Mouse (Mus musculus) lung, embryonic 14.5 days (tissue): ENCODE measurements around the gene Shisa7. TPM values are rescaled to one million over a fixed set of nuclear protein-coding genes. Genes with fewer than 3 reads are reported as not detected.
"Not testable (repeated sequence)": the region's sequence is repeated elsewhere in the genome, so short reads cannot be mapped to it uniquely, and the experiment has no call there.

ENCODE experiments used
- ATAC-seq: fragments of 200-750 bp; cut with Nextera tagmentation; 2 replicates; pipeline ENCODE4 v1.8.0; 2017; ENCODE audit warnings: mild to moderate bottlenecking, moderate TSS enrichment, moderate library complexity; ENCODE audit not compliant: insufficient read depth
- DNase-seq: peaks from one replicate; pipeline ENCODE4 v3.0.0-alpha.2; 2015
- H3K27ac ChIP-seq: fragments of 300-500 bp; sonication (generic); 2 replicates; pipeline ENCODE4 v1.5.1; 2014; ENCODE audit warnings: low read depth, mild to moderate bottlenecking, moderate library complexity
- H3K27me3 ChIP-seq: fragments of 300-500 bp; sonication (generic); 2 replicates; pipeline ENCODE4 v1.6.1; 2014; ENCODE audit warnings: low read length, control low read depth; ENCODE audit not compliant: insufficient read depth
- H3K36me3 ChIP-seq: fragments of 300-500 bp; sonication (generic); 2 replicates; pipeline ENCODE4 v1.6.1; 2014; ENCODE audit warnings: control low read depth; ENCODE audit not compliant: insufficient read depth
- H3K4me1 ChIP-seq: fragments of 300-500 bp; sonication (generic); 2 replicates; pipeline ENCODE4 v1.6.1; 2014; ENCODE audit warnings: antibody characterized with exemption, control low read depth; ENCODE audit not compliant: insufficient read depth
- H3K4me2 ChIP-seq: fragments of 300-500 bp; sonication (generic); 2 replicates; pipeline ENCODE4 v1.6.1; 2014; ENCODE audit warnings: mild to moderate bottlenecking
- H3K4me3 ChIP-seq: fragments of 300-500 bp; sonication (generic); 2 replicates; pipeline ENCODE4 v1.5.1; 2014; ENCODE audit warnings: low read depth, low read length
- H3K9ac ChIP-seq: fragments of 300-500 bp; sonication (generic); 2 replicates; pipeline ENCODE4 v1.6.1; 2014
- H3K9me3 ChIP-seq: fragments of 300-500 bp; sonication (generic); 2 replicates; pipeline ENCODE4 v1.6.1; 2016; ENCODE audit warnings: low read depth, low read length, control low read depth
- CTCF ChIP-seq: IDR thresholded peaks from 2 replicates; pipeline ENCODE4 v1.5.1; 2016; ENCODE audit warnings: antibody characterized with exemption, low read depth
- WGBS: fragments of 180-500 bp; shearing (Covaris S2); extraction: QIAGEN DNeasy Blood & Tissue Kit; methylation state at CpG from one replicate; pipeline ENCODE4 v1.1.7; 2014; 5-methylcytosine and 5-hydroxymethylcytosine counted together
- polyA plus RNA-seq: library from polyadenylated mRNA; unstranded; fragments of >200 nt; fragmentation: Nextera tagmentation; extraction: Ambion mirVana; gene quantifications from 2 replicates; pipeline ENCODE4 v1.2.1, GENCODE M21; 2014

Gene Shisa7
- polyA plus RNA-seq, 1 experiment from 2014 or later, result 1.1 TPM

DNA sequence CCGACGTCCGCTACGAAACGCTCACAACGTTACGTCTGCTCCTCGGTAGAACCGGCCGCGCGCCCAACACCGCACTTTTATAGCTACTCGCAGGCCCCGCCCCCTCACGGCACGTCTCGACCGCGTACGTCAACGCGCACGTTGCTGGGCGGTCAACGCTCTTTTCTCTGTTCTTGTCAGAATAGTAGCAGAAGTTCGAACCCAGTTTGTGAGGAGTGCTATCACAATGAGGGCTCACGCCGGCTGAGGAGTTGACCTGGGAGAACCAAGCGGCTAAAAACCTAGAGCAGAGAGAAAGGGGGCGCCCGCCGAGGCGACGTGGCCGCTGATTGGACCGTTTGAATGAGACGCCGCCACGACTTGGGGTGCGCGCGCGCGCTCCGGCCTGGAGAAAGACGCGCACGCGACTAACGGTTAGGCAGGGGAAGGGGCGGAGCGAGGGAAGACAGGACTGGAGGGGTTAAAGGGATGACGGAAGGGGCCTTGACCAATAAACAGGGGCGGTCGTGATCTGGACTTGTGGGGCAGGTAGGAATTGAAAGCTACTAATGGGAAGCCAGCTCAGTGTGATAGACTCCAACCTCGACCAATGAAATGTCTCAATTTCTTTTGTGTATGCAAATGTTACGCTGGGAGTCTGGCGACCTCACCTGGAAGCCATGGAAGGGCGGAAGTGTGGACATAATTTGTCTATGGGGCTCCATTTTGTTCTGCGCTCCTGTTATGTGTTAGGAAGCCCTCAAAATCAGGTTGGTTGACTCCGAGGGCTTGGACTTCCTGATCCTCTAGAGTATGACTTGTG is 32.0 kb downstream of the Shisa7 start, which contains the start of gene Ube2s:
Gene Ube2s (minus strand): TSS at position 288 of the 802 bp plus-strand sequence.
- ATAC-seq, result peak; percentile 99
- peak; percentile 36 for TF ChIP-seq CTCF
- WGBS, result under 1% methylated on average over 62 of the region's 62 CpGs
- Histone ChIP-seq H3K9me3 (no peaks in the 10 kb centered on the region), H3K36me3 (peaks cover 34% of the 10 kb centered on the region), H3K27ac (peak within 1 kb of the TSS; percentile 97), H3K9ac (peak within 1 kb of the TSS; percentile 98), H3K4me3 (peak within 1 kb of the TSS; percentile 85), H3K27me3 (no peaks in the 10 kb centered on the region), H3K4me1 (peaks cover 23% of the 10 kb centered on the region), H3K4me2 (peak within 1 kb of the TSS; percentile 82)
- DNase-seq, result peak; percentile 99

- DNase-seq, result peak; percentile 41
- TF ChIP-seq CTCF, result no peak
- Histone ChIP-seq H3K9me3 (no peaks in the 10 kb centered on the region), H3K27me3 (no peaks in the 10 kb centered on the region), H3K27ac (peak overlapping the region; percentile 97), H3K36me3 (peaks cover 41% of the 10 kb centered on the region), H3K4me3 (peak overlapping the region; percentile 85), H3K9ac (peak overlapping the region; percentile 98), H3K4me1 (peaks cover 23% of the 10 kb centered on the region), H3K4me2 (peak overlapping the region; percentile 82)
- no peak; the same call in 1 of the 2 replicates for ATAC-seq
- under 1% methylated on average over 26 of the region's 36 CpGs for WGBS
Observed at GRCm38 (mm10) chr7:4811842-4812302, 32.6 kb downstream of the Shisa7 start.

- not testable (repeated sequence) for ATAC-seq, H3K27me3 ChIP-seq, H3K9me3 ChIP-seq, DNase-seq, H3K27ac ChIP-seq
- Histone ChIP-seq H3K4me3 (peak overlapping the region; percentile 85), H3K9ac (peak overlapping the region; percentile 98), H3K36me3 (peaks cover 48% of the 10 kb centered on the region), H3K4me2 (peak overlapping the region; percentile 82), H3K4me1 (peaks cover 23% of the 10 kb centered on the region)
- WGBS, result 32% methylated on average over 10 of the region's 10 CpGs
Observed at GRCm38 (mm10) chr7:4811131-4811530, 33.4 kb downstream of the Shisa7 start.

- peaks cover 18% of the 10 kb centered on the region for H3K4me1 ChIP-seq
- TF ChIP-seq CTCF, result peak; percentile 59
- DNase-seq, result peak; percentile 74
- no peaks in the 10 kb centered on the region for H3K27me3 ChIP-seq
- WGBS, result 88% methylated on average over 7 of the region's 7 CpGs
- H3K4me2 ChIP-seq, result no peak overlapping the region
- no peak overlapping the region for H3K4me3 ChIP-seq
- no peak for ATAC-seq
- H3K27ac ChIP-seq, result no peak overlapping the region
- peaks cover 72% of the 10 kb centered on the region for H3K36me3 ChIP-seq
- no peaks in the 10 kb centered on the region for H3K9me3 ChIP-seq
- no peak overlapping the region for H3K9ac ChIP-seq
Observed at GRCm38 (mm10) chr7:4806716-4807115, 37.8 kb downstream of the Shisa7 start.

DNA sequence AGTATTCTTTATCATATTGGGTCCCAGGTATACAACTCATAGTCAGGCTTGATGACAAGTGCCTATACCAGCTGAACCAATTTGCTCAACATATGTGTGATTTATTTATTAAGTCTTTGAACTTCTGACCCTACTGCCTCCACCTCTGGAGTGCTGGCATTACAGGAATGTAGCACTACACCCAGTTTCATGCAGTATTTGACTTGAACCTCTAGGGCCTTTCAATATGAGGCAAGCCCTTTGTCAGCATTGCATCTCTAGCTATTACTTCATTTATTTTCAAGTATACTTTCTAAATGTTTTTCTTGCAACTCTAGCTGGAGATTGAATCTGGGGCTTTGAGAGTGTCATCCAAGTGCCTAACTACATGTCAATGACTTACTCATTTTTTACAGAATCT is 42.2 kb downstream of the Shisa7 start:
- Histone ChIP-seq H3K9me3 (no peaks in the 10 kb centered on the region), H3K27ac (no peak overlapping the region)
- TF ChIP-seq CTCF, result no peak

DNA sequence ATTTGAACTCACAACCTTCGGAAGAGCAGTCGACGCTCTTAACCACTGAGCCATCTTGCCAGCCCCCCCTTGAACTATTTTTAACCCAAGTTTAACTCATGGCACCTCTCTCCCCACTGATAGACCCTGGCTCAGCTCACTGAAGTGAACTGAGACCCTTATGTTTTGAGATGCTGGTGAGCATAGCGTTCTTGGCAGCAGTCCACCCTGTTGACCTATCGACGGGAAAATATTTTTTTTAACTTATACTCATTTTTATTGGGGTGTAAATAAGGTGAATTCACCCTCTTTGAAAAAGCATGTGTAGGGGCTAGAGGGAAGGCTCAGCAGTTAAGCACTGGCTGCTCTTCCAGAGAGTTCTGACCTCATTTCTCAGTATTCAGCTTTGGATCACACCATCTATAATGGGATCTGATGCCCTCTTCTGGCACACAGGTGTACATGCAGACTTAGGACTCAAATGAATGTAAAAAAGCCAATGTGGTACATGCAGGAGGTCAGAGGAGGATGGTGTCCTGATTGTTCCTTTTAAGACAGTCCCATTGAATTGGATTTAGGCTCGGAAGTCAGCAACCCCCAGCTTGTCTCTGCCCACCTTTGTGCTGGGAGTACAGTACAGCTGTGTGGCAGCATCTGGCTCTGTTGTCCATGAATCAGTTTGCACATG is 48.6 kb downstream of the Shisa7 start:
- no peak overlapping the region for H3K4me2 ChIP-seq
- H3K36me3 ChIP-seq, result peaks cover 50% of the 10 kb centered on the region
- no peaks in the 10 kb centered on the region for H3K9me3 ChIP-seq
- peak; percentile 72 for TF ChIP-seq CTCF
- WGBS, result 67% methylated on average over 7 of the region's 7 CpGs
- H3K4me1 ChIP-seq, result no peaks in the 10 kb centered on the region; the same call in 1 of the 2 replicates
- ATAC-seq (peak; percentile 3; the same call in 1 of the 2 replicates), DNase-seq (peak; percentile 70)
- no peak overlapping the region for H3K9ac ChIP-seq
- no peak overlapping the region for H3K27ac ChIP-seq
- H3K27me3 ChIP-seq, result no peaks in the 10 kb centered on the region
- no peak overlapping the region for H3K4me3 ChIP-seq

More for the DNA sequence above, 42.2 kb downstream of the Shisa7 start:
- DNase-seq (no peak), ATAC-seq (no peak)
- peaks cover 47% of the 10 kb centered on the region for H3K36me3 ChIP-seq
- no peaks in the 10 kb centered on the region for H3K27me3 ChIP-seq
- no peak overlapping the region for H3K4me2 ChIP-seq
- H3K4me3 ChIP-seq, result no peak overlapping the region
- H3K9ac ChIP-seq, result no peak overlapping the region
- H3K4me1 ChIP-seq, result no peaks in the 10 kb centered on the region
